11 mouse cellular contexts compared by ENCODE assay signal in the genomic region with DNA sequence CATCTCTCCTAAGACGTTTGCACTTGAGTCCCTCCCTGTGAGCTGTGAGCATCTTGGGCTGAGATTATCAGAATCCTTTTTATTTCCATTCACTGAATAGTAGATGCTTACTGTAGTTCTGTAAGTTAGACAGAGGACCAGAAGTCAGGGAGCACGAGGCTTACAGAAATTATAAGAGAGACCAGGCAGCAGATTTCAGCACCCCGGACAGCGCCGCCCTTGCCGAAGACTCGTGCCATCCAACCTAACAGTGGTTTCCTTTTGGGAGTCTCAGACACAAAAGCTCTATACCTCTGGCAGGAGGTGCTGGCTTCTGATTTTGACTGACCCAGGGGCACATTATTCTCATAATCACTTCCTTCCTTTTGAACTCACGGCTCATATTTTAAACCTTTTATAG. TPM values are rescaled to one million over a fixed set of nuclear protein-coding genes. Genes with fewer than 3 reads are reported as not detected.
DNase-seq lines count a peak whose midpoint lies in the region; ATAC-seq and TF ChIP-seq lines count a peak whose summit lies in the region.
"Had no signal": no experiment of that assay in that cellular context is flagged by ENCODE, and none has a peak within 500 bp of the region (broad histone marks: within the 10 kb centered on the region; RNA-seq: fewer than 3 reads in every experiment).

No protein-coding gene starts in this region.

- H3K27me3 ChIP-seq in kidney, adult 2 months (replicated peaks; ENCODE audit: control insufficient read depth, insufficient read depth, low read length), result no peaks in the 10 kb centered on the region
- H3K27me3 ChIP-seq in G1E (ENCODE audit: insufficient read depth, low read length), result peaks cover 3% of the 10 kb centered on the region

- H3K27ac ChIP-seq in kidney, adult 2 months (ENCODE audit: insufficient read depth, low read depth, low read length), result no peak overlapping the region
- H3K27ac ChIP-seq: hindbrain, embryonic 15.5 days had no signal

- no peaks in the 10 kb centered on the region for H3K4me1 ChIP-seq in kidney, adult 2 months (ENCODE audit: control insufficient read depth, insufficient read depth, low read length)
- no peaks in the 10 kb centered on the region for H3K4me1 ChIP-seq in G1E (ENCODE audit: insufficient read depth, low read depth, low read length)
- H3K4me1 ChIP-seq: hindbrain, embryonic 15.5 days had no signal

- 11% methylated on average over 8 of the region's 8 CpGs for WGBS in kidney, adult 2 months

- no peak for TF ChIP-seq POLR2A in kidney, adult 2 months (IDR thresholded peaks at IDR 0.05; ENCODE audit: low read depth, low read length)

- H3K9me3 ChIP-seq in G1E (replicated peaks), result no peaks in the 10 kb centered on the region
- H3K9me3 ChIP-seq: hindbrain, embryonic 15.5 days had no signal

- peak; percentile 49 for DNase-seq in kidney, adult 2 months
- no peak for DNase-seq in kidney, adult 11 months
- peak; percentile 40 for DNase-seq in G1E (ENCODE audit: low spot score)
- no peak for DNase-seq in layer of hippocampus, postnatal 14 days (ENCODE audit: low spot score in 2 of 2)
- DNase-seq in frontal cortex, postnatal 14 days (ENCODE audit: low spot score in 2 of 2), result no peak
- no peak for DNase-seq in cerebellum, adult 11-12 months

- no peak for ATAC-seq in G1E (ENCODE audit: extremely low read depth, insufficient number of reproducible peaks, low FRiP score, poor library complexity, severe bottlenecking)
- 0 out of 2 replicates have a peak, but pooled peaks have one; percentile 60 for ATAC-seq in common myeloid progenitor, adult 5-6 weeks (replicated peaks; ENCODE audit: low read depth, poor library complexity, severe bottlenecking)
- peak; percentile 72 for ATAC-seq in megakaryocyte progenitor cell, adult 5-6 weeks (replicated peaks; ENCODE audit: poor library complexity)

- H3K36me3 ChIP-seq in kidney, adult 2 months (ENCODE audit: control insufficient read depth, insufficient read depth, low read length), result no peaks in the 10 kb centered on the region
- no peaks in the 10 kb centered on the region for H3K36me3 ChIP-seq in G1E (replicated peaks)
- H3K36me3 ChIP-seq: hindbrain, embryonic 15.5 days had no signal

- H3K4me3 ChIP-seq in kidney, adult 2 months (ENCODE audit: insufficient read depth, low read depth, low read length), result no peak overlapping the region
- no peak overlapping the region for H3K4me3 ChIP-seq in G1E (ENCODE audit: low read depth, low read length)
- H3K4me3 ChIP-seq: hindbrain, embryonic 15.5 days had no signal

- TF ChIP-seq CTCF in kidney, adult 2 months (conservative IDR thresholded peaks at IDR 0.05; ENCODE audit: insufficient read depth, insufficient read length, low read depth, low read length), result no peak
- no peak for TF ChIP-seq CTCF in G1E (IDR thresholded peaks at IDR 0.05; ENCODE audit: low read depth, low read length)

RNA-seq across cellular contexts. Expression of a gene that starts 12.0 kb away (rescaled TPM):
- polyA plus RNA-seq in kidney, adult 2 months (2012; rRNA removed), result 8.8 and 11.7 TPM in 2 replicates
- total RNA-seq in G1E (2014; fragmentation: Nextera tagmentation), result not detected in 2 replicates
- total RNA-seq in G1E (2017), result 0.11 TPM in 1 of 2 replicates, not detected in the other
- polyA plus RNA-seq in G1E (2012), result not detected in 2 replicates
- total RNA-seq in common myeloid progenitor, adult 5-6 weeks (2017), result not detected in 2 replicates
- not detected in 2 replicates for total RNA-seq in megakaryocyte progenitor cell, adult 5-6 weeks (2015)
- total RNA-seq in megakaryocyte progenitor cell, adult 5-6 weeks (2017), result not detected in 2 replicates
- total RNA-seq in layer of hippocampus, postnatal 14 days (2021), result 1 to 10 TPM; 3.1 TPM
- total RNA-seq: neutrophil, adult 5-6 weeks had no signal

RNA-seq across cellular contexts. Expression of a gene that starts 18.6 kb away (rescaled TPM):
- polyA plus RNA-seq in kidney, adult 2 months (2012; rRNA removed), result 30.1 and 31.2 TPM in 2 replicates
- total RNA-seq in G1E (2014; fragmentation: Nextera tagmentation) (5.4 and 6.5 TPM in 2 replicates), G1E (2017) (10.5 and 12.7 TPM in 2 replicates)
- polyA plus RNA-seq in G1E (2012), result 12.3 and 14.2 TPM in 2 replicates
- 10.7 and 16.0 TPM in 2 replicates for total RNA-seq in common myeloid progenitor, adult 5-6 weeks (2017)
- 9.7 and 12.0 TPM in 2 replicates for total RNA-seq in megakaryocyte progenitor cell, adult 5-6 weeks (2015)
- total RNA-seq in megakaryocyte progenitor cell, adult 5-6 weeks (2017), result 9.2 and 12.0 TPM in 2 replicates
- 100 to 1,000 TPM in 1 of 2 experiments, 10 to 100 TPM in 1; 95.0 to 100 TPM for total RNA-seq in layer of hippocampus, postnatal 14 days (2021)
- total RNA-seq: neutrophil, adult 5-6 weeks had no signal

RNA-seq across cellular contexts. Expression of a gene that starts 45.4 kb away (rescaled TPM):
- polyA plus RNA-seq in kidney, adult 2 months (2012; rRNA removed), result 0.36 and 0.39 TPM in 2 replicates
- total RNA-seq in G1E (2014; fragmentation: Nextera tagmentation) (not detected in 2 replicates), G1E (2017) (0.06 and 0.11 TPM in 2 replicates)
- not detected in 2 replicates for polyA plus RNA-seq in G1E (2012)
- total RNA-seq in common myeloid progenitor, adult 5-6 weeks (2017), result not detected in 2 replicates
- total RNA-seq in megakaryocyte progenitor cell, adult 5-6 weeks (2015), result not detected in 2 replicates
- not detected in 2 replicates for total RNA-seq in megakaryocyte progenitor cell, adult 5-6 weeks (2017)
- under 1 TPM in 1 of 2 experiments, not detected in 1; 0.55 TPM for total RNA-seq in layer of hippocampus, postnatal 14 days (2021)
- total RNA-seq: neutrophil, adult 5-6 weeks had no signal
- polyA plus RNA-seq: brain, embryonic 14.5 days; hindbrain, embryonic 15.5 days had no signal

RNA-seq across cellular contexts. Expression of a gene that starts 46.6 kb away (rescaled TPM):
- polyA plus RNA-seq in kidney, adult 2 months (2012; rRNA removed), result 1.5 and 1.8 TPM in 2 replicates
- total RNA-seq in G1E (2014; fragmentation: Nextera tagmentation), result 13.7 and 13.8 TPM in 2 replicates
- 4.6 and 6.6 TPM in 2 replicates for total RNA-seq in G1E (2017)
- 3.3 and 3.5 TPM in 2 replicates for polyA plus RNA-seq in G1E (2012)
- 2.1 and 3.7 TPM in 2 replicates for total RNA-seq in common myeloid progenitor, adult 5-6 weeks (2017)
- total RNA-seq in megakaryocyte progenitor cell, adult 5-6 weeks (2015), result 0.71 and 0.72 TPM in 2 replicates
- 0.87 and 1.7 TPM in 2 replicates for total RNA-seq in megakaryocyte progenitor cell, adult 5-6 weeks (2017)
- 10 to 100 TPM; 43.2 to 44.3 TPM for total RNA-seq in layer of hippocampus, postnatal 14 days (2021)

RNA-seq across cellular contexts. Expression of a gene that starts 58.4 kb away (rescaled TPM):
- polyA plus RNA-seq in kidney, adult 2 months (2012; rRNA removed), result 25.2 and 26.7 TPM in 2 replicates
- total RNA-seq in G1E (2014; fragmentation: Nextera tagmentation), result 2.8 and 4.0 TPM in 2 replicates
- 10.5 and 12.9 TPM in 2 replicates for total RNA-seq in G1E (2017)
- polyA plus RNA-seq in G1E (2012), result 4.5 and 5.1 TPM in 2 replicates
- total RNA-seq in common myeloid progenitor, adult 5-6 weeks (2017), result 8.7 and 11.5 TPM in 2 replicates
- 2.5 and 4.7 TPM in 2 replicates for total RNA-seq in megakaryocyte progenitor cell, adult 5-6 weeks (2015)
- 5.9 and 8.8 TPM in 2 replicates for total RNA-seq in megakaryocyte progenitor cell, adult 5-6 weeks (2017)
- 10 to 100 TPM; 34.4 to 38.2 TPM for total RNA-seq in layer of hippocampus, postnatal 14 days (2021)

Comparison
In these comparisons a context has a peak if more than half of its experiments do, and no peak if none do; other contexts are left out.
1. DNase-seq: peak in kidney, adult 2 months (single experiment) and G1E (single experiment); none in kidney, adult 11 months (single experiment), layer of hippocampus, postnatal 14 days (0 of 2), frontal cortex, postnatal 14 days (0 of 2) and cerebellum, adult 11-12 months (single experiment).